Mouse (Mus musculus) liver, embryonic 14.5 days (tissue): ENCODE results near the gene Fetub.

ENCODE experiments used
- CTCF ChIP-seq: IDR thresholded peaks from 2 replicates; pipeline ENCODE4 v1.5.1; 2016; ENCODE audit warnings: antibody characterized with exemption, low read depth, control low read depth
- EP300 ChIP-seq: IDR thresholded peaks from 2 replicates; pipeline ENCODE4 v1.6.1; 2016; ENCODE audit warnings: antibody characterized with exemption, low read depth

- TF ChIP-seq CTCF (no peak), EP300 (no peak)
Measured at GRCm38 (mm10) chr16:22878716-22879115, 39.4 kb upstream of the Fetub start.
